Mouse (Mus musculus) kidney, postnatal 4 days (tissue): ENCODE results near the gene Gm13287.
A peak's percentile ranks its signal among the peaks of the same experiment; 100 is the strongest.
"Not testable (repeated sequence)": the region's sequence is repeated elsewhere in the genome, so short reads cannot be mapped to it uniquely, and the experiment has no call there.

Experiments
- DNase-seq, 2 experiments: peaks; one replicate each; pipeline ENCODE4 v3.0.0; 2021; ENCODE audit warnings: mixed read lengths in 2 of 2

The Gm13287 gene

GRCm38 (mm10) chr4:88799365-88799764, 3.7 kb upstream of the Gm13287 start, which contains the start of gene Gm13285:
Gene Gm13285 (plus strand): TSS chr4:88799665.
- not testable (repeated sequence) for DNase-seq

GRCm38 (mm10) chr4:88805231-88805630, 2.2 kb downstream of the Gm13287 start, which contains the start of gene Gm13288:
Gene Gm13288 (plus strand): TSS chr4:88805531.
- DNase-seq, result not testable (repeated sequence)

GRCm38 (mm10) chr4:88805761-88806160, 2.7 kb downstream of the Gm13287 start:
- DNase-seq, result peak; percentile 47 to 68

- DNase-seq, result no peak
Measured at GRCm38 (mm10) chr4:88815928-88816327, 12.9 kb downstream of the Gm13287 start, which contains the start of gene Ifna7. Gene Ifna7 (plus strand): TSS chr4:88816228.

DNA sequence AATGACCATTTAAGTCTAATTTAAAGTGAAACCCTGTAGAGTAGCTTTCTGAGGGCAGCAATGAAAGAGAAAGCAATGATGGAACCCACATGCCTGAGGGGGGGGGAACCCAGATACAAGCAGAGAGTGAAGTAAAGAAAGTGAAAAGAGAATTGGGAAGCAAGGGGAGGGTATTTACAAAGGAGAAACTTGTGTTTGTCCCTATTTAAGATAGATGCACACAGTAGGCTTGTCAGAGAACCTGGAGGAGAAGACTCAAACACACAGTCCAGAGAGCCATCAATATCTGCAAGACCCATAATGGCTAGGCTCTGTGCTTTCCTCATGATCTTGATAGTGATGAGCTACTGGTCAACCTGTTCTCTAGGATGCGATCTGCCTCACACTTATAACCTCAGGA, 16.6 kb downstream of the Gm13287 start, which contains the start of gene Ifna11:
TSS of gene Ifna11 (plus strand) at position 301 of the 400 bp plus-strand sequence.
- DNase-seq, result no peak

DNA sequence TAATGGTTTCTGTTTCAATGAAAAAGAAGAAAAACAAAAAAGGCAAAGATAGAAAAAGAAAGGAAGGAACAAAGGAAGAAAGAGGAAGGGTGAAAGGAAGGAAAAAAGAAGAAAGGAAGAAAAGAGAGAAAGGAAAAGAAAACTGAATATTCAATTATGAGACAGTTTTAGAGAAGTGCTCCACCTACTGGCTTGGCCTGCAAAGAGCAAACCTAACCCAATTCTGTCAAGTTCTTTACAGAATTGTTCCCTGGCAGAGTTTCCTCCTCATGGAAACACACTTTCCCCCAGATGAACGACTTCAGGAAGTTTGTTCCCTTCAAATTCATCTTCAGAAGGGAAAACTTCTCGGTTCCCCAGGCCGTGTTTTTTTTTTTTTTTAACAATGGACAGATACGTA, 19.9 kb downstream of the Gm13287 start:
- DNase-seq, result peak; percentile 17 to 27

DNA sequence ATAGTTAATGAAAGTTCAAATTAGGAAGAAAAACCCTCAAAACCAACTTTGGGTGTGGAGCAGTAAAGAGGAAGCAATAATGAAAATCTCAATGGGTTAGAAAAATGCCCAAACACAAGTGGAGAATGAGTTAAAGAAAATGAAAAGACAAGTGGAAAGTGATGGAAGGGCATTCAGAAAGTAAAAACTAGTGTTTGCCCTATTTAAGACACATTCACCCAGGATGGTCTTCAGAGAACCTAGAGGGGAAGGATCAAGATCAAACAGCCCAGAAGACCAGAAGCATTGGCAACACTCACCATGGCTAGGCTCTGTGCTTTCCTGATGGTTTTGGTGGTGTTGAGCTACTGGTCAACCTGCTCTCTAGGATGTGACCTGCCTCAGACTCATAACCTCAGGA, 24.1 kb downstream of the Gm13287 start, which contains the start of gene Ifna6:
TSS of gene Ifna6 (plus strand) at position 301 of the 400 bp plus-strand sequence.
- not testable (repeated sequence) for DNase-seq

DNA sequence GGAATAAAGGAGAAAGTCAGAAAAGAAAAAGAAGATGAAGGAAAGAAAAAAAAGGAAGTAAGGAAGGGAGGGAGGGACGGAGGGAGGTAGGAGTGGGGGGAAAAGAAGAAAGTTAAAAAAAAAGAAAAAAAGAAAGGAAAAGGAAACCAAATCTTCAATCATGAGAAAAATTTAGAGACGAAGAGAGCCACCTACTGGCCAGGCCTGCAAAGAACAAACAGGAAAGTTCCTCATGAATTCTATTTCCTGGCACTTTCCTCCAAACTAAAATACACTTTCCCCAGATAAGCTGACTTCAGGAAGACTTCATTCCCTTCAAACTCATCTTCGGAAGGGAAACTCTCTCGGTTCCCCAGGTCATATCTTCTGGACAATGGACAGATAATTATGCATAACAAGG, 27.5 kb downstream of the Gm13287 start:
- peak; percentile 39 to 54 for DNase-seq

GRCm38 (mm10) chr4:88835225-88835624, 32.2 kb downstream of the Gm13287 start, which contains the start of gene Ifna5:
Gene Ifna5 (plus strand): TSS chr4:88835525.
- DNase-seq, result not testable (repeated sequence)

DNA sequence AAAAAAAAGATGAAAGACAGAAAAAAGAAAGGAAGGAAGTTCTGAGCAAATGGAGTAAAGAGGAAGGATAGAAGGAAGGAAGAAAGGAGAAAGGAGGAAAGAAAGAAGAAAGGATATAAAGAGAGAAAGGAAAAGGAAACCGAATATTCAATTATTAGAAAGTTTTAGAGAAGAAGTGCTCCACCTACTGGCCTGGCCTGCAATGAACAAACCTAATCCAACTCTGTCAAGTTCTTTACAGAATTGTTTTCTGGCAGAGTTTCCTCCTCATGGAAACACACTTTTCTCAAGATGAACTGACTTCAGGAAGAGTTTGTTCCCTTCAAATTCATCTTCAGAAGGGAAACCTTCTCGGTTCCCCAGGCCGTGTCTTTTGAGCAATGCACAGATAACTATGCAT, 35.8 kb downstream of the Gm13287 start:
- DNase-seq, result peak; percentile 27 to 29

DNA sequence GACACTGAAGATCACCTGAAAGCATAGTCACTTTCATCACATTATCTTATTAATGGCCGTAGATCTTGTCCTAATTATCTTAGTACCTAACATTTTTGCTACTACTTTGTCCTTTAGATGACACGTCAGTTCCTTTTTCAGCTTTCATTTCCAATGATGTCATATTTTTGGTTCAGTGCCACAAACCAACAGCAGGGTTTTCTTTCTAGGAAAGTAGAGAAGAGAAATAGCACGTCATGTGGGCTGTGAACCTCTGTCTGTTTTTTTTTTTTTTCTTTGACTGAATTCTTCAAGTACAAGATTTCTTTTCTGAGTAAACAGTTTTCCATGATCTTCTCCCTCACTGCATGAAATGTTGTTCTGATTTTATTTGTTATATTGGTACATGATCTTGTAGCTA, 37.0 kb downstream of the Gm13287 start:
- DNase-seq, result no peak

DNA sequence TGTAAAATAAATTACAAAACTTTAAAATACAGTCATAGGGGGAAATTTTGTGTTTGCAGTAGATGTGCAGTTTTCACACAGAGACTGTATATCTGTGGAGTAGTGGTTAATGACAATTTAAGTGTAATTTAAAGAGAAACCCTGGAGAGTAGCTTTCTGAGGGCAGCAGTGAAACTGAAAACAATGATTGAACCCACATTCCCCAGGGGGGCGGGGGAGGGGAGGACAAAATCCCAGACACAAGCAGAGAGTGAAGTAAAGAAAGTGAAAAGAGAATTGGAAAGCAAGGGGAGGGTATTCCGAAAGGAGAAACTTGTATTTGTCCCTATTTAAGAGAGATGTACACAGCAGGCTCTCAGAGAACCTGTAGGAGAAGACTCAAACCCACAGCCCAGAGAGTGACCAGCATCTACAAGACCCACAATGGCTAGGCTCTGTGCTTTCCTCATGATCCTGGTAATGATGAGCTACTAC, 38.4 kb downstream of the Gm13287 start, which contains the start of gene Ifna4:
TSS of gene Ifna4 (plus strand) at position 424 of the 474 bp plus-strand sequence.
- DNase-seq, result no peak

DNA sequence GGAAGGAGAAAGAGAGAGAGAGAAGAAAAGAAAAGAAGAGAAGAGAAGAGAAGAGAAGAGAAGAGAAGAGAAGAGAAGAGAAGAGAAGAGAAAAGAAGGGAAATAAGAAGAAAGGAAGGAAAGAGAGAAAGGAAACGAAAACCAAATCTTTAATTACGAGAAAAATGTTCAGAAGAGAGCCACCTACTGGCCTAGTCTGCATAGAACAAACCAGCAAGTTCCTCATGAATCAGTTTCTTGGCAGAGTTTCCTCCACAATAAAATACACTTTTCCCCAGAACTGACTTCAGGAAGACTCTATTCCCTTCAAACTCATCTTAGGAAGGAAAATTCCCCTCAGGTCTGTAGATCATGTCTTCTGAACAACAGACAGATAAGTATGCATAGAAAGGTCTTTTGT, 42.3 kb downstream of the Gm13287 start:
- DNase-seq, result no peak

- no peak for DNase-seq
Measured at GRCm38 (mm10) chr4:88849698-88850097, 46.6 kb downstream of the Gm13287 start, which contains the start of gene Ifna1. Gene Ifna1 (plus strand): TSS chr4:88850087.

DNA sequence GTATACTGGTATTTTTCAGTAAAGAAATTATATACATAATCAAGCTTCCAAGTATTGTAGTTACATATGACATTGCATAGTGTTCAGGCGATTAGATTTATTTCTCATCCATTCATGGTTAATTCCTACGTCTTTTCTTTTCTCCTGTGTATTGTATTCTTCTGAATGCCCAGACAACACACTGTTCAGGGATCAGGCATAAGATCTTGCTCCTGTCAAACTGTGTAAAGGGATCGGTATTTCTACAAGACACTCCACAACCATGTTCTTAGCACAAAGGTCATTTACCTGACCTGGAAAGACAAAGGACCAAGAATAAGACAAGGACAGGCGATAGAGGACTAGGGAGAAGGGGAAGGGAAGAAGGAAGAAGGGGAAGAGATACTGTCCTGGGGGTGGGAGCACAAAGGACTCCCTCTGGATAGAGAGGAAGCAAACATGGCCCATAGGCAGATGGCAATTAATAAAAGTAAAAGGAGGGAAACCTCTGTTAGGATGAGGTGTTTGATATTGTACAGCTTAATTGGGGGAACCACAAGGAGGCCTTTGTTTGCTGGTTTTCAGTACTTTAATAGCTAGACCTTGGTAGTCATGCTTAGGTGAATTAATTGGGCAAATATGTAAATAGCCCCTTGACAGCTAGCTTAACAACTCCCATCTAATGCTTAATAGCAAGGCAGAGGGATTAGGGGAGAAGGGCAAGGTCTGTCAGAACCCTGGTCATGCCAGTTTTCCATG, 48.1 kb downstream of the Gm13287 start:
- DNase-seq, result no peak
